9 mouse cellular contexts compared by ENCODE assay signal in genomic region chr10:127379654-127380053, GRCm38 (mm10). TPM values are rescaled to one million over a fixed set of nuclear protein-coding genes. Genes with fewer than 3 reads are reported as not detected.
DNase-seq lines count a peak whose midpoint lies in the region; ATAC-seq and TF ChIP-seq lines count a peak whose summit lies in the region.
"Had no signal": no experiment of that assay in that cellular context is flagged by ENCODE, and none has a peak within 500 bp of the region (broad histone marks: within the 10 kb centered on the region; RNA-seq: fewer than 3 reads in every experiment).

No protein-coding gene starts in this region.

- peak overlapping the region; percentile 94; the same call in 1 of the 2 replicates for H3K27ac ChIP-seq in heart, adult 2 months
- no peak overlapping the region for H3K27ac ChIP-seq in testis, adult 2 months (ENCODE audit: control insufficient read depth, insufficient read depth, low read depth, low read length)
- H3K27ac ChIP-seq in liver, embryonic 12.5 days = peak overlapping the region; percentile 87
- peak overlapping the region; percentile 97 for H3K27ac ChIP-seq in stomach, postnatal 0 days (replicated peaks)

- peaks cover 3% of the 10 kb centered on the region for H3K79me2 ChIP-seq in heart, adult 2 months (replicated peaks; ENCODE audit: control insufficient read depth, insufficient read depth, low read length)

- no peak for TF ChIP-seq POLR2A in heart, adult 2 months (IDR thresholded peaks at IDR 0.05; ENCODE audit: insufficient read depth, low read depth, low read length)
- TF ChIP-seq POLR2A in testis, adult 2 months (IDR thresholded peaks at IDR 0.05; ENCODE audit: control insufficient read depth, low read depth, low read length) = no peak

- TF ChIP-seq CTCF in heart, adult 2 months (IDR thresholded peaks at IDR 0.05) = no peak
- TF ChIP-seq CTCF in testis, adult 2 months (IDR thresholded peaks at IDR 0.05; ENCODE audit: control insufficient read depth, insufficient read depth, insufficient replicate concordance, low read depth, low read length) = no peak
- TF ChIP-seq CTCF in stomach, postnatal 0 days (IDR thresholded peaks at IDR 0.05; ENCODE audit: low read depth) = no peak

- no peaks in the 10 kb centered on the region for H3K27me3 ChIP-seq in heart, adult 2 months (ENCODE audit: control insufficient read depth, insufficient read depth, low read length)
- H3K27me3 ChIP-seq in testis, adult 2 months (ENCODE audit: control insufficient read depth, insufficient read depth, low read length) = no peaks in the 10 kb centered on the region
- H3K27me3 ChIP-seq in liver, embryonic 12.5 days (replicated peaks) = no peaks in the 10 kb centered on the region
- no peaks in the 10 kb centered on the region for H3K27me3 ChIP-seq in stomach, postnatal 0 days (ENCODE audit: control insufficient read depth, insufficient read depth, low read length)

- H3K4me2 ChIP-seq in liver, embryonic 12.5 days = peak overlapping the region; percentile 89
- H3K4me2 ChIP-seq in stomach, postnatal 0 days (replicated peaks; ENCODE audit: low read depth) = peak overlapping the region; percentile 68

- no peak overlapping the region for H3K9ac ChIP-seq in heart, adult 2 months (ENCODE audit: low read depth, low read length)
- H3K9ac ChIP-seq in liver, embryonic 12.5 days = peak overlapping the region; percentile 88
- H3K9ac ChIP-seq in stomach, postnatal 0 days (ENCODE audit: low read length) = no peak overlapping the region

- H3K9me3 ChIP-seq in liver, embryonic 12.5 days (replicated peaks) = no peaks in the 10 kb centered on the region
- H3K9me3 ChIP-seq in stomach, postnatal 0 days (ENCODE audit: control insufficient read depth, low read length) = no peaks in the 10 kb centered on the region

- no peak for DNase-seq in heart, adult 2 months
- no peak for DNase-seq in heart, adult 18-20 months
- DNase-seq in testis, postnatal 14 days (ENCODE audit: low spot score) = no peak
- no peak for DNase-seq in stomach, postnatal 0 days (ENCODE audit: low spot score)

- TF ChIP-seq EP300 in heart, adult 2 months (IDR thresholded peaks at IDR 0.05; ENCODE audit: insufficient read depth, low read depth, low read length) = no peak
- no peak for TF ChIP-seq EP300 in stomach, postnatal 0 days (optimal IDR thresholded peaks at IDR 0.05)

- H3K4me3 ChIP-seq in heart, adult 2 months = peak overlapping the region; percentile 81; the same call in 1 of the 2 replicates
- H3K4me3 ChIP-seq in testis, adult 2 months (ENCODE audit: control insufficient read depth, low read depth, low read length) = peak overlapping the region; percentile 81
- H3K4me3 ChIP-seq in liver, embryonic 12.5 days = peak overlapping the region; percentile 74
- H3K4me3 ChIP-seq in stomach, postnatal 0 days (ENCODE audit: low read depth, low read length) = peak overlapping the region; percentile 59

- intact Hi-C loops in heart, adult 2 months (cut with DNase I) = loop anchor here (5.0 kb wide), 1 partner anchor 48 kb away; no protein-coding TSS in a partner anchor

- ATAC-seq in liver, embryonic 12.5 days = no peak
- no peak for ATAC-seq in stomach, postnatal 0 days (ENCODE audit: low FRiP score, low TSS enrichment)
- no peak for ATAC-seq in granulocyte monocyte progenitor cell, adult 5-6 weeks (replicated peaks; ENCODE audit: poor library complexity, severe bottlenecking)
- ATAC-seq in frontal cortex, adult (ENCODE audit: low TSS enrichment) = no peak

- H3K36me3 ChIP-seq in heart, adult 2 months (ENCODE audit: control insufficient read depth, insufficient read depth, low read length) = peaks cover 3% of the 10 kb centered on the region; the same call in 1 of the 2 replicates
- no peaks in the 10 kb centered on the region for H3K36me3 ChIP-seq in testis, adult 2 months (ENCODE audit: control insufficient read depth, insufficient read depth, low read length)
- H3K36me3 ChIP-seq in liver, embryonic 12.5 days = no peaks in the 10 kb centered on the region
- H3K36me3 ChIP-seq in stomach, postnatal 0 days (ENCODE audit: control insufficient read depth, insufficient read depth, low read length) = no peaks in the 10 kb centered on the region

- WGBS in heart, adult 2 months = 69% methylated on average over 8 of the region's 8 CpGs
- WGBS in liver, embryonic 12.5 days (ENCODE audit: insufficient replicate concordance) = 75% methylated on average over 8 of the region's 8 CpGs
- WGBS in stomach, postnatal 0 days = 81% methylated on average over 8 of the region's 8 CpGs

- peaks cover 4% of the 10 kb centered on the region for H3K4me1 ChIP-seq in heart, adult 2 months (ENCODE audit: control insufficient read depth, insufficient read depth, low read length)
- peaks cover 5% of the 10 kb centered on the region for H3K4me1 ChIP-seq in testis, adult 2 months (ENCODE audit: control insufficient read depth, insufficient read depth, low read length)
- H3K4me1 ChIP-seq in liver, embryonic 12.5 days = peaks cover 28% of the 10 kb centered on the region
- H3K4me1 ChIP-seq in stomach, postnatal 0 days (replicated peaks; ENCODE audit: control insufficient read depth, insufficient read depth) = no peaks in the 10 kb centered on the region

RNA-seq across cellular contexts. Expression of gene R3hdm2, which starts 0.5 kb away (rescaled TPM):
- total RNA-seq in heart, adult 2 months (2021) = 100 to 1,000 TPM; 151 to 171 TPM
- 120 and 154 TPM in 2 replicates for polyA plus RNA-seq in heart, adult 2 months (2012; rRNA removed)
- 100 to 1,000 TPM; 146 to 169 TPM for total RNA-seq in heart, adult 18-20 months (2021)
- polyA plus RNA-seq in testis, adult 2 months (2012; rRNA removed) = 43.6 and 56.0 TPM in 2 replicates
- 16.7 and 19.0 TPM in 2 replicates for polyA plus RNA-seq in liver, embryonic 12.5 days (2016; fragmentation: Nextera tagmentation; extraction: Ambion mirVana)
- 14.3 and 17.6 TPM in 2 replicates for polyA plus RNA-seq in stomach, postnatal 0 days (2015; fragmentation: Nextera tagmentation; extraction: Ambion mirVana)
- total RNA-seq in granulocyte monocyte progenitor cell, adult 5-6 weeks (2014; fragmentation: Nextera tagmentation) = 50.6 and 56.7 TPM in 2 replicates
- 25.1 and 44.5 TPM in 2 replicates for total RNA-seq in granulocyte monocyte progenitor cell, adult 5-6 weeks (2017)

RNA-seq across cellular contexts. Expression of gene Inhbc, which starts 9.4 kb away (rescaled TPM):
- not detected for total RNA-seq in heart, adult 2 months (2021)
- 0.18 TPM in 1 of 2 replicates, not detected in the other for polyA plus RNA-seq in heart, adult 2 months (2012; rRNA removed)
- not detected for total RNA-seq in heart, adult 18-20 months (2021)
- polyA plus RNA-seq in testis, adult 2 months (2012; rRNA removed) = 0.05 and 0.08 TPM in 2 replicates
- polyA plus RNA-seq in liver, embryonic 12.5 days (2016; fragmentation: Nextera tagmentation; extraction: Ambion mirVana) = 1.1 and 1.5 TPM in 2 replicates
- 0.15 TPM in 1 of 2 replicates, not detected in the other for polyA plus RNA-seq in stomach, postnatal 0 days (2015; fragmentation: Nextera tagmentation; extraction: Ambion mirVana)
- not detected in 2 replicates for total RNA-seq in granulocyte monocyte progenitor cell, adult 5-6 weeks (2014; fragmentation: Nextera tagmentation)
- not detected in 2 replicates for total RNA-seq in granulocyte monocyte progenitor cell, adult 5-6 weeks (2017)
- total RNA-seq: layer of hippocampus, adult 18-20 months had no signal

RNA-seq across cellular contexts. Expression of gene Inhbe, which starts 25.4 kb away (rescaled TPM):
- not detected for total RNA-seq in heart, adult 2 months (2021)
- polyA plus RNA-seq in heart, adult 2 months (2012; rRNA removed) = not detected in 2 replicates
- not detected for total RNA-seq in heart, adult 18-20 months (2021)
- polyA plus RNA-seq in testis, adult 2 months (2012; rRNA removed) = not detected in 2 replicates
- 0.10 and 0.16 TPM in 2 replicates for polyA plus RNA-seq in liver, embryonic 12.5 days (2016; fragmentation: Nextera tagmentation; extraction: Ambion mirVana)
- polyA plus RNA-seq in stomach, postnatal 0 days (2015; fragmentation: Nextera tagmentation; extraction: Ambion mirVana) = 0.02 and 0.12 TPM in 2 replicates
- total RNA-seq in granulocyte monocyte progenitor cell, adult 5-6 weeks (2014; fragmentation: Nextera tagmentation) = not detected in 2 replicates
- not detected in 2 replicates for total RNA-seq in granulocyte monocyte progenitor cell, adult 5-6 weeks (2017)
- total RNA-seq: layer of hippocampus, adult 18-20 months had no signal

RNA-seq across cellular contexts. Expression of gene Gli1, which starts 37.9 kb away (rescaled TPM):
- total RNA-seq in heart, adult 2 months (2021) = under 1 TPM; 0.91 to 0.96 TPM
- polyA plus RNA-seq in heart, adult 2 months (2012; rRNA removed) = 2.4 and 3.2 TPM in 2 replicates
- total RNA-seq in heart, adult 18-20 months (2021) = under 1 TPM; 0.82 to 0.87 TPM
- 2.7 and 2.9 TPM in 2 replicates for polyA plus RNA-seq in testis, adult 2 months (2012; rRNA removed)
- polyA plus RNA-seq in liver, embryonic 12.5 days (2016; fragmentation: Nextera tagmentation; extraction: Ambion mirVana) = 0.94 and 1.1 TPM in 2 replicates
- 2.3 and 2.4 TPM in 2 replicates for polyA plus RNA-seq in stomach, postnatal 0 days (2015; fragmentation: Nextera tagmentation; extraction: Ambion mirVana)
- not detected in 2 replicates for total RNA-seq in granulocyte monocyte progenitor cell, adult 5-6 weeks (2014; fragmentation: Nextera tagmentation)
- not detected in 2 replicates for total RNA-seq in granulocyte monocyte progenitor cell, adult 5-6 weeks (2017)

RNA-seq across cellular contexts. Expression of gene Arhgap9, which starts 57.9 kb away (rescaled TPM):
- 1 to 10 TPM; 2.3 to 2.4 TPM for total RNA-seq in heart, adult 2 months (2021)
- polyA plus RNA-seq in heart, adult 2 months (2012; rRNA removed) = 2.5 and 4.8 TPM in 2 replicates
- total RNA-seq in heart, adult 18-20 months (2021) = 1 to 10 TPM; 4.0 to 5.4 TPM
- polyA plus RNA-seq in testis, adult 2 months (2012; rRNA removed) = 0.32 and 0.34 TPM in 2 replicates
- 15.9 and 16.9 TPM in 2 replicates for polyA plus RNA-seq in liver, embryonic 12.5 days (2016; fragmentation: Nextera tagmentation; extraction: Ambion mirVana)
- 5.2 and 5.7 TPM in 2 replicates for polyA plus RNA-seq in stomach, postnatal 0 days (2015; fragmentation: Nextera tagmentation; extraction: Ambion mirVana)
- total RNA-seq in granulocyte monocyte progenitor cell, adult 5-6 weeks (2014; fragmentation: Nextera tagmentation) = 46.0 and 53.1 TPM in 2 replicates
- 34.7 and 51.8 TPM in 2 replicates for total RNA-seq in granulocyte monocyte progenitor cell, adult 5-6 weeks (2017)
